Mouse (Mus musculus): Measurements from ENCODE around the gene Haus7.

GRCm38 (mm10) chrX:73441428-73441827 is 17.4 kb downstream of the Haus7 start:
- no peak for TF ChIP-seq CTCF (IDR thresholded peaks at IDR 0.05; ENCODE audit: extremely low read depth, insufficient read length, insufficient replicate concordance, low read depth, low read length)
- no peak for TF ChIP-seq POLR2A (IDR thresholded peaks at IDR 0.05; ENCODE audit: low read depth, low read length)

All from small intestine, adult 2 months (tissue).